Mouse (Mus musculus) lung, adult 2 months (tissue): Measurements from ENCODE around the gene Skp1a. TPM values are rescaled to one million over a fixed set of nuclear protein-coding genes. Genes with fewer than 3 reads are reported as not detected.

Experiments used
- DNase-seq: peaks from one replicate; pipeline ENCODE4 v3.0.0; 2022
- H3K4me1 ChIP-seq: fragments of 200-500 bp; 2 replicates; pipeline ENCODE4 v1.6.1; 2011; ENCODE audit warnings: low read length; ENCODE audit not compliant: control insufficient read depth, insufficient read depth
- H3K4me3 ChIP-seq: fragments of 200-500 bp; replicated peaks from 2 replicates; pipeline ENCODE3; 2011; ENCODE audit warnings: low read depth, mild to moderate bottlenecking, control low read depth, low read length; ENCODE audit errors: extremely low read depth
- CTCF ChIP-seq: fragments of 200-500 bp; IDR thresholded peaks from 2 replicates; pipeline ENCODE4 v1.5.1; 2011; ENCODE audit warnings: mild to moderate bottlenecking, low read length, control low read depth; ENCODE audit not compliant: insufficient read depth
- POLR2A ChIP-seq: fragments of 200-500 bp; IDR thresholded peaks from 2 replicates; pipeline ENCODE4 v1.6.1; 2011; ENCODE audit warnings: low read depth, mild to moderate bottlenecking, control low read depth, low read length, borderline replicate concordance; ENCODE audit errors: extremely low read depth
- WGBS: fragments of 180-500 bp; shearing (Covaris S2); methylation state at CpG from one replicate; pipeline ENCODE4 v1.1.7; 2018; 5-methylcytosine and 5-hydroxymethylcytosine counted together
- polyA plus RNA-seq: library from polyadenylated mRNA; depleted of rRNA; stranded (reverse); fragments of >200 nt; gene quantifications from 2 replicates; pipeline ENCODE4 v1.2.3, GENCODE M21; 2012; rRNA removed

Gene Skp1a
- polyA plus RNA-seq, 1 experiment = 25.8 TPM

- peaks cover 8% of the 10 kb centered on the region; the same call in 1 of the 2 replicates for H3K4me1 ChIP-seq
- WGBS = 1% methylated on average over 19 of the region's 19 CpGs
- peak overlapping the region; percentile 79 for H3K4me3 ChIP-seq
- no peak for TF ChIP-seq POLR2A
- no peak for TF ChIP-seq CTCF
- DNase-seq = no peak
Observed at GRCm38 (mm10) chr11:52282420-52282773, 50.6 kb downstream of the Skp1a start.

- TF ChIP-seq CTCF = no peak
- TF ChIP-seq POLR2A = no peak
- peaks cover 8% of the 10 kb centered on the region; the same call in 1 of the 2 replicates for H3K4me1 ChIP-seq
- DNase-seq = peak; percentile 61
- peak within 1 kb of the TSS; percentile 79 for H3K4me3 ChIP-seq
- WGBS = 1% methylated on average over 96 of the region's 97 CpGs
Observed at GRCm38 (mm10) chr11:52282774-52283595, 51.2 kb downstream of the Skp1a start, which contains the start of gene Tcf7. Tcf7 (minus strand) TSS chr11:52283014.

- Histone ChIP-seq H3K4me3 (peak overlapping the region; percentile 56), H3K4me1 (peaks cover 8% of the 10 kb centered on the region; the same call in 1 of the 2 replicates)
- WGBS = 8% methylated on average over 44 of the region's 44 CpGs
- TF ChIP-seq POLR2A (peak; percentile 42; the same call in 1 of the 2 replicates), CTCF (no peak)
- DNase-seq = peak; percentile 64
Observed at GRCm38 (mm10) chr11:52283596-52284571, 52.1 kb downstream of the Skp1a start.

- 69% methylated on average over 16 of the region's 16 CpGs for WGBS
- DNase-seq = no peak
- H3K4me3 ChIP-seq = no peak overlapping the region
- peaks cover 7% of the 10 kb centered on the region; the same call in 1 of the 2 replicates for H3K4me1 ChIP-seq
- TF ChIP-seq POLR2A (no peak), CTCF (no peak)
Observed at GRCm38 (mm10) chr11:52286301-52286957, 54.6 kb downstream of the Skp1a start.

- DNase-seq = no peak
- TF ChIP-seq POLR2A (no peak), CTCF (no peak)
- Histone ChIP-seq H3K4me3 (no peak overlapping the region), H3K4me1 (0 out of 2 replicates have a peak, but pooled peaks cover 4% of the 10 kb centered on the region)
- 42% methylated on average over 4 of the region's 4 CpGs for WGBS
Observed at GRCm38 (mm10) chr11:52286958-52287305, 55.1 kb downstream of the Skp1a start.

- DNase-seq = no peak
- WGBS = 56% methylated on average over 7 of the region's 7 CpGs
- Histone ChIP-seq H3K4me1 (no peaks in the 10 kb centered on the region), H3K4me3 (no peak overlapping the region)
- TF ChIP-seq POLR2A (no peak), CTCF (no peak)
Observed at GRCm38 (mm10) chr11:52292346-52292745, 60.6 kb downstream of the Skp1a start.

- TF ChIP-seq POLR2A = no peak
- TF ChIP-seq CTCF = no peak
- Histone ChIP-seq H3K4me1 (no peaks in the 10 kb centered on the region), H3K4me3 (no peak overlapping the region)
- no peak for DNase-seq
- WGBS = 66% methylated on average over 6 of the region's 6 CpGs
Observed at GRCm38 (mm10) chr11:52292894-52293293, 61.1 kb downstream of the Skp1a start.

GRCm38 (mm10) chr11:52294103-52294502 is 62.3 kb downstream of the Skp1a start:
- Histone ChIP-seq H3K4me3 (no peak overlapping the region), H3K4me1 (no peaks in the 10 kb centered on the region)
- no peak for TF ChIP-seq POLR2A
- TF ChIP-seq CTCF = no peak
- no peak for DNase-seq
- whole genome bisulfite sequencing = 53% methylated on average over 9 of the region's 9 CpGs

Other genes starting within 250 kb of the Skp1a start
- gene Ube2b, start 231.2 kb upstream of the Skp1a start, polyA plus RNA-seq = 39.2 and 48.8 TPM in 2 replicates
- gene Cdkl3, start 227.8 kb upstream of the Skp1a start, polyA plus RNA-seq = 1.4 and 2.4 TPM in 2 replicates
- gene Ppp2ca, start 133.3 kb upstream of the Skp1a start, polyA plus RNA-seq = 18.3 and 32.4 TPM in 2 replicates
- not detected in 2 replicates for gene Olfr1373, start 86.5 kb upstream of the Skp1a start, polyA plus RNA-seq
- not detected in 2 replicates for gene Olfr1371, start 18.0 kb upstream of the Skp1a start, polyA plus RNA-seq
- 26.8 and 30.2 TPM in 2 replicates for gene Tcf7, start 51.0 kb downstream of the Skp1a start, polyA plus RNA-seq
- 34.1 and 65.1 TPM in 2 replicates for gene Vdac1, start 128.9 kb downstream of the Skp1a start, polyA plus RNA-seq
- 160 and 194 TPM in 2 replicates for gene 9530068E07Rik, start 164.4 kb downstream of the Skp1a start, polyA plus RNA-seq